25 mouse cellular contexts compared by ENCODE assay signal in genomic region chr12:101836546-101837274, GRCm38 (mm10). TPM values are rescaled to one million over a fixed set of nuclear protein-coding genes. Genes with fewer than 3 reads are reported as not detected.
A peak's percentile ranks its signal among the peaks of the same experiment; 100 is the strongest.
DNase-seq lines count a peak whose midpoint lies in the region; ATAC-seq and TF ChIP-seq lines count a peak whose summit lies in the region.
"Had no signal": no experiment of that assay in that cellular context is flagged by ENCODE, and none has a peak within 500 bp of the region (broad histone marks: within the 10 kb centered on the region; RNA-seq: fewer than 3 reads in every experiment).

No protein-coding gene starts in this region.

- no peak for ATAC-seq in intestine, postnatal 0 days
- no peak for ATAC-seq in intestine, embryonic 15.5 days
- ATAC-seq in kidney, postnatal 0 days (replicated peaks; ENCODE audit: low FRiP score, low read depth): no peak
- ATAC-seq in stomach, postnatal 0 days (ENCODE audit: low FRiP score, low TSS enrichment): no peak
- ATAC-seq: activated CD4-positive, CD25-positive, alpha-beta regulatory T cell, adult 4 months; forebrain, embryonic 14.5 days; forebrain, postnatal 0 days had no signal

- no peak for DNase-seq in kidney, postnatal 0 days (ENCODE audit: low spot score)
- DNase-seq in kidney, postnatal 14 days: no peak
- DNase-seq in limb, embryonic 10.5 days (ENCODE audit: low spot score): peak; percentile 22
- no peak for DNase-seq in stomach, postnatal 0 days (ENCODE audit: low spot score)
- DNase-seq in frontal cortex, postnatal 36 days (ENCODE audit: low spot score in 2 of 2): no peak
- no peak for DNase-seq in ovary, postnatal 36 days (ENCODE audit: low spot score)
- DNase-seq: adrenal gland, postnatal 10 days; adrenal gland, postnatal 36 days; B cell, adult 2 months; cerebellum, adult 18-20 months; cerebellum, adult 9-10 months; cerebellum, postnatal 14 days; forebrain, postnatal 0 days; gastrocnemius, postnatal 10 days; gastrocnemius, postnatal 36 days had no signal

- TF ChIP-seq EP300 in stomach, postnatal 0 days (optimal IDR thresholded peaks at IDR 0.05): no peak

- H3K9me3 ChIP-seq in intestine, postnatal 0 days (ENCODE audit: control insufficient read depth): no peaks in the 10 kb centered on the region
- H3K9me3 ChIP-seq in intestine, embryonic 15.5 days: no peaks in the 10 kb centered on the region
- H3K9me3 ChIP-seq in kidney, postnatal 0 days (replicated peaks; ENCODE audit: low read length): no peaks in the 10 kb centered on the region
- no peaks in the 10 kb centered on the region for H3K9me3 ChIP-seq in limb, embryonic 10.5 days (replicated peaks)
- no peaks in the 10 kb centered on the region for H3K9me3 ChIP-seq in stomach, postnatal 0 days (ENCODE audit: control insufficient read depth, low read length)
- H3K9me3 ChIP-seq: embryonic facial prominence, embryonic 12.5 days; embryonic facial prominence, embryonic 15.5 days; hindbrain, embryonic 12.5 days; hindbrain, embryonic 15.5 days had no signal

- H3K27ac ChIP-seq in intestine, postnatal 0 days (ENCODE audit: low read depth, low read length): no peak overlapping the region
- no peak overlapping the region for H3K27ac ChIP-seq in intestine, embryonic 15.5 days
- H3K27ac ChIP-seq in kidney, postnatal 0 days: no peak overlapping the region
- H3K27ac ChIP-seq in limb, embryonic 10.5 days: no peak overlapping the region
- H3K27ac ChIP-seq in stomach, postnatal 0 days (replicated peaks): no peak overlapping the region
- H3K27ac ChIP-seq: embryonic facial prominence, embryonic 12.5 days; embryonic facial prominence, embryonic 15.5 days; hindbrain, embryonic 12.5 days; hindbrain, embryonic 15.5 days had no signal

- 87% methylated on average over 10 of the region's 10 CpGs for WGBS in intestine, postnatal 0 days
- 86% methylated on average over 10 of the region's 10 CpGs for WGBS in intestine, embryonic 15.5 days
- WGBS in kidney, postnatal 0 days: 88% methylated on average over 10 of the region's 10 CpGs
- 94% methylated on average over 10 of the region's 10 CpGs for WGBS in limb, embryonic 10.5 days
- WGBS in stomach, postnatal 0 days: 89% methylated on average over 10 of the region's 10 CpGs

- 0 out of 2 replicates have a peak, but pooled peaks have one; percentile 16 for TF ChIP-seq CTCF in intestine, postnatal 0 days (IDR thresholded peaks at IDR 0.05; ENCODE audit: low read depth)
- TF ChIP-seq CTCF in kidney, postnatal 0 days (IDR thresholded peaks at IDR 0.05; ENCODE audit: low read depth): peak; percentile 18; the same call in 1 of the 2 replicates
- TF ChIP-seq CTCF in stomach, postnatal 0 days (IDR thresholded peaks at IDR 0.05; ENCODE audit: low read depth): peak; percentile 24; the same call in 1 of the 2 replicates

- peaks cover 40% of the 10 kb centered on the region for H3K36me3 ChIP-seq in intestine, postnatal 0 days (ENCODE audit: control insufficient read depth, insufficient read depth)
- peaks cover 11% of the 10 kb centered on the region for H3K36me3 ChIP-seq in intestine, embryonic 15.5 days
- H3K36me3 ChIP-seq in kidney, postnatal 0 days (ENCODE audit: insufficient read depth, low read length): peaks cover 17% of the 10 kb centered on the region
- peaks cover 48% of the 10 kb centered on the region for H3K36me3 ChIP-seq in limb, embryonic 10.5 days
- H3K36me3 ChIP-seq in stomach, postnatal 0 days (ENCODE audit: control insufficient read depth, insufficient read depth, low read length): 0 out of 2 replicates have a peak, but pooled peaks cover 7% of the 10 kb centered on the region

- H3K4me2 ChIP-seq in intestine, postnatal 0 days (replicated peaks; ENCODE audit: low read depth): no peak overlapping the region
- no peak overlapping the region for H3K4me2 ChIP-seq in intestine, embryonic 15.5 days (replicated peaks)
- H3K4me2 ChIP-seq in kidney, postnatal 0 days (ENCODE audit: low read length): no peak overlapping the region
- H3K4me2 ChIP-seq in stomach, postnatal 0 days (replicated peaks; ENCODE audit: low read depth): no peak overlapping the region
- H3K4me2 ChIP-seq: embryonic facial prominence, embryonic 12.5 days; embryonic facial prominence, embryonic 15.5 days; heart, embryonic 11.5 days; hindbrain, embryonic 12.5 days; hindbrain, embryonic 15.5 days had no signal

- no peaks in the 10 kb centered on the region for H3K27me3 ChIP-seq in intestine, postnatal 0 days (replicated peaks; ENCODE audit: control insufficient read depth, insufficient read depth, low read length)
- H3K27me3 ChIP-seq in intestine, embryonic 15.5 days (replicated peaks): no peaks in the 10 kb centered on the region
- H3K27me3 ChIP-seq in kidney, postnatal 0 days (ENCODE audit: insufficient read depth, low read length): no peaks in the 10 kb centered on the region
- no peaks in the 10 kb centered on the region for H3K27me3 ChIP-seq in limb, embryonic 10.5 days (ENCODE audit: low read depth, poor library complexity, severe bottlenecking)
- no peaks in the 10 kb centered on the region for H3K27me3 ChIP-seq in stomach, postnatal 0 days (ENCODE audit: control insufficient read depth, insufficient read depth, low read length)
- H3K27me3 ChIP-seq: CH12.LX; embryonic facial prominence, embryonic 12.5 days; embryonic facial prominence, embryonic 15.5 days; hindbrain, embryonic 12.5 days; hindbrain, embryonic 15.5 days had no signal

- no peak overlapping the region for H3K9ac ChIP-seq in intestine, postnatal 0 days (ENCODE audit: low read depth, low read length)
- no peak overlapping the region for H3K9ac ChIP-seq in intestine, embryonic 15.5 days
- H3K9ac ChIP-seq in kidney, postnatal 0 days (ENCODE audit: low read depth, low read length): no peak overlapping the region
- H3K9ac ChIP-seq in stomach, postnatal 0 days (ENCODE audit: low read length): no peak overlapping the region
- H3K9ac ChIP-seq: embryonic facial prominence, embryonic 12.5 days; embryonic facial prominence, embryonic 15.5 days; forebrain, postnatal 0 days; hindbrain, embryonic 12.5 days; hindbrain, embryonic 15.5 days had no signal

- no peak overlapping the region for H3K4me3 ChIP-seq in intestine, postnatal 0 days (ENCODE audit: low read depth, low read length)
- H3K4me3 ChIP-seq in intestine, embryonic 15.5 days (replicated peaks): no peak overlapping the region
- H3K4me3 ChIP-seq in kidney, postnatal 0 days (replicated peaks; ENCODE audit: low read depth, low read length): no peak overlapping the region
- no peak overlapping the region for H3K4me3 ChIP-seq in limb, embryonic 10.5 days
- no peak overlapping the region for H3K4me3 ChIP-seq in stomach, postnatal 0 days (ENCODE audit: low read depth, low read length)
- H3K4me3 ChIP-seq: embryonic facial prominence, embryonic 12.5 days; embryonic facial prominence, embryonic 15.5 days; hindbrain, embryonic 12.5 days; hindbrain, embryonic 15.5 days had no signal

- H3K4me1 ChIP-seq in intestine, postnatal 0 days (replicated peaks; ENCODE audit: control insufficient read depth, insufficient read depth, low read length): no peaks in the 10 kb centered on the region
- 0 out of 2 replicates have a peak, but pooled peaks cover 1% of the 10 kb centered on the region for H3K4me1 ChIP-seq in intestine, embryonic 15.5 days (replicated peaks)
- no peaks in the 10 kb centered on the region for H3K4me1 ChIP-seq in kidney, postnatal 0 days (replicated peaks; ENCODE audit: insufficient read depth, low read length)
- H3K4me1 ChIP-seq in limb, embryonic 10.5 days: no peaks in the 10 kb centered on the region
- no peaks in the 10 kb centered on the region for H3K4me1 ChIP-seq in stomach, postnatal 0 days (replicated peaks; ENCODE audit: control insufficient read depth, insufficient read depth)
- H3K4me1 ChIP-seq: embryonic facial prominence, embryonic 12.5 days; hindbrain, embryonic 12.5 days; hindbrain, embryonic 15.5 days had no signal

RNA-seq across cellular contexts. Expression of gene Fbln5, which starts 17.9 kb away (rescaled TPM):
- polyA plus RNA-seq in intestine, postnatal 0 days (2015; fragmentation: Nextera tagmentation; extraction: Ambion mirVana): 38.1 and 39.0 TPM in 2 replicates
- polyA plus RNA-seq in intestine, embryonic 15.5 days (2015; fragmentation: Nextera tagmentation; extraction: Ambion mirVana): 62.5 and 63.9 TPM in 2 replicates
- 162 and 187 TPM in 2 replicates for polyA plus RNA-seq in kidney, postnatal 0 days (2015; fragmentation: Nextera tagmentation; extraction: Ambion mirVana)
- 10.5 and 16.1 TPM in 2 replicates for polyA plus RNA-seq in limb, embryonic 10.5 days (2016; fragmentation: Nextera tagmentation; extraction: Ambion mirVana)
- polyA plus RNA-seq in stomach, postnatal 0 days (2015; fragmentation: Nextera tagmentation; extraction: Ambion mirVana): 50.7 and 70.9 TPM in 2 replicates
- polyA plus RNA-seq: activated CD4-positive, CD25-positive, alpha-beta regulatory T cell, adult 4 months had no signal
